Mouse (Mus musculus): ENCODE measurements at regions not wholly inside any gene's neighbourhood (a gene's known extent, or its start where the extent isn't known, plus 50 kb on each side); places are given as distances from the start of the nearest gene placed in this dataset.

GRCm38 (mm10) chr14:61971100-61972088 is 321.0 kb upstream of the Rnaseh2b start:
- no peak; the same call in none of the 2 replicates for TF ChIP-seq HCFC1 (IDR thresholded peaks at IDR 0.05; ENCODE audit: low read depth, low read length)
- TF ChIP-seq CTCF (IDR thresholded peaks at IDR 0.05 in 2 of 3, conservative IDR thresholded peaks at IDR 0.05 in 1 of 3; ENCODE audit: control insufficient read depth in 1 of 3, insufficient read depth in 1 of 3, low read depth in 2 of 3, low read length in 3 of 3, poor library complexity in 1 of 3, severe bottlenecking in 1 of 3), result no peak
- TF ChIP-seq POLR2A (IDR thresholded peaks at IDR 0.05; ENCODE audit: control insufficient read depth in 1 of 2, insufficient read depth in 1 of 2, low read depth in 1 of 2, low read length in 2 of 2, poor library complexity in 1 of 2), result peak in 1 of 2 experiments; percentile 50; a peak in 1 of 4 replicates
- 0 out of 2 replicates have a peak, but pooled peaks have one; percentile 29 for TF ChIP-seq MAZ (IDR thresholded peaks at IDR 0.05; ENCODE audit: low read depth, low read length)
- no peak for TF ChIP-seq CHD2 (IDR thresholded peaks at IDR 0.05; ENCODE audit: low read length)

Measured in MEL (cell line).